Comparison of ENCODE assay signal across 28 mouse cellular contexts in genomic region chr11:3541932-3542331, GRCm38 (mm10). TPM values are rescaled to one million over a fixed set of nuclear protein-coding genes. Genes with fewer than 3 reads are reported as not detected.
DNase-seq lines count a peak whose midpoint lies in the region; ATAC-seq lines count a peak whose summit lies in the region.
"Had no signal": no experiment of that assay in that cellular context is flagged by ENCODE, and none has a peak within 500 bp of the region (broad histone marks: within the 10 kb centered on the region; RNA-seq: fewer than 3 reads in every experiment).

No protein-coding gene starts in this region.

- H3K4me1 ChIP-seq in kidney, embryonic 15.5 days, result peaks cover 40% of the 10 kb centered on the region
- peaks cover 30% of the 10 kb centered on the region for H3K4me1 ChIP-seq in embryonic facial prominence, embryonic 14.5 days (ENCODE audit: control insufficient read depth, insufficient read depth, low read length)
- peaks cover 9% of the 10 kb centered on the region for H3K4me1 ChIP-seq in liver, embryonic 11.5 days (replicated peaks; ENCODE audit: control insufficient read depth, insufficient read depth, low read length)

- ATAC-seq in kidney, embryonic 15.5 days (replicated peaks; ENCODE audit: low FRiP score), result no peak
- ATAC-seq in embryonic facial prominence, embryonic 14.5 days (ENCODE audit: low read depth), result no peak
- ATAC-seq in liver, embryonic 11.5 days (replicated peaks; ENCODE audit: low FRiP score), result no peak
- ATAC-seq: CD4-positive, CD25-positive, alpha-beta regulatory T cell, adult 4 months; forebrain, embryonic 14.5 days; hindbrain, postnatal 0 days; midbrain, embryonic 13.5 days had no signal

- H3K36me3 ChIP-seq in kidney, embryonic 15.5 days, result no peaks in the 10 kb centered on the region
- peaks cover 2% of the 10 kb centered on the region; the same call in 1 of the 2 replicates for H3K36me3 ChIP-seq in embryonic facial prominence, embryonic 14.5 days (ENCODE audit: control insufficient read depth, insufficient read depth, low read length)
- no peaks in the 10 kb centered on the region for H3K36me3 ChIP-seq in liver, embryonic 11.5 days (ENCODE audit: control insufficient read depth, insufficient read depth, low read length)
- H3K36me3 ChIP-seq: embryonic facial prominence, embryonic 12.5 days; liver, embryonic 13.5 days; midbrain, embryonic 13.5 days; stomach, embryonic 15.5 days had no signal

- peak; percentile 13 for DNase-seq in cerebellum, adult 9-10 months
- DNase-seq in cerebellum, postnatal 4 days (ENCODE audit: low spot score in 2 of 2), result no peak
- peak; percentile 24 for DNase-seq in kidney, adult 11 months
- DNase-seq in embryonic facial prominence, embryonic 14.5 days (ENCODE audit: low spot score), result no peak
- DNase-seq in left cerebral cortex, adult 8-10 months (ENCODE audit: low spot score in 2 of 2), result no peak
- no peak for DNase-seq in liver, embryonic 11.5 days (ENCODE audit: low spot score)
- DNase-seq: adrenal gland, postnatal 36 days; cerebellum, adult 11 months; cerebellum, postnatal 36 days; kidney, adult 18-20 months; liver, embryonic 13.5 days; lung, adult 2 months; lung, postnatal 36 days; thymus, adult 18-20 months; thymus, postnatal 4 days had no signal

- no peak overlapping the region for H3K4me3 ChIP-seq in kidney, embryonic 15.5 days (replicated peaks)
- no peak overlapping the region for H3K4me3 ChIP-seq in embryonic facial prominence, embryonic 14.5 days (ENCODE audit: low read depth, low read length)
- no peak overlapping the region for H3K4me3 ChIP-seq in liver, embryonic 11.5 days (ENCODE audit: low read depth, low read length)
- H3K4me3 ChIP-seq: embryonic facial prominence, embryonic 12.5 days; heart, embryonic 12.5 days; liver, embryonic 13.5 days; megakaryocyte, embryonic 14.5 days; midbrain, embryonic 13.5 days; stomach, embryonic 15.5 days had no signal

- no peak overlapping the region for H3K4me2 ChIP-seq in kidney, embryonic 15.5 days
- H3K4me2 ChIP-seq in embryonic facial prominence, embryonic 14.5 days (ENCODE audit: low read depth, low read length), result no peak overlapping the region
- H3K4me2 ChIP-seq in liver, embryonic 11.5 days, result no peak overlapping the region
- H3K4me2 ChIP-seq: embryonic facial prominence, embryonic 12.5 days; heart, embryonic 12.5 days; liver, embryonic 13.5 days; midbrain, embryonic 13.5 days; stomach, embryonic 15.5 days had no signal

- no peak overlapping the region for H3K27ac ChIP-seq in kidney, embryonic 15.5 days
- H3K27ac ChIP-seq in embryonic facial prominence, embryonic 14.5 days (replicated peaks; ENCODE audit: low read depth, low read length), result peak overlapping the region; percentile 82; the same call in 1 of the 2 replicates
- no peak overlapping the region for H3K27ac ChIP-seq in liver, embryonic 11.5 days (ENCODE audit: low read depth, low read length)
- H3K27ac ChIP-seq: embryonic facial prominence, embryonic 12.5 days; hindbrain, postnatal 0 days; kidney, postnatal 0 days; liver, embryonic 13.5 days; midbrain, embryonic 13.5 days had no signal

- peaks cover 6% of the 10 kb centered on the region; the same call in 1 of the 2 replicates for H3K9me3 ChIP-seq in kidney, embryonic 15.5 days (replicated peaks)
- H3K9me3 ChIP-seq in embryonic facial prominence, embryonic 14.5 days (ENCODE audit: control insufficient read depth, low read length), result peaks cover 7% of the 10 kb centered on the region; the same call in 1 of the 2 replicates
- no peaks in the 10 kb centered on the region for H3K9me3 ChIP-seq in liver, embryonic 11.5 days (ENCODE audit: control insufficient read depth, low read length)
- H3K9me3 ChIP-seq: midbrain, embryonic 13.5 days; stomach, embryonic 15.5 days had no signal

- no peak overlapping the region for H3K9ac ChIP-seq in kidney, embryonic 15.5 days
- no peak overlapping the region for H3K9ac ChIP-seq in embryonic facial prominence, embryonic 14.5 days (ENCODE audit: low read depth, low read length)
- no peak overlapping the region for H3K9ac ChIP-seq in liver, embryonic 11.5 days (ENCODE audit: low read depth, low read length)
- H3K9ac ChIP-seq: embryonic facial prominence, embryonic 12.5 days; heart, embryonic 12.5 days; liver, embryonic 13.5 days; midbrain, embryonic 13.5 days; stomach, embryonic 15.5 days had no signal

- WGBS in kidney, embryonic 15.5 days, result 57% methylated on average over 3 of the region's 3 CpGs
- 59% methylated on average over 3 of the region's 3 CpGs for WGBS in embryonic facial prominence, embryonic 14.5 days
- 66% methylated on average over 3 of the region's 3 CpGs for WGBS in liver, embryonic 11.5 days

- no peaks in the 10 kb centered on the region for H3K27me3 ChIP-seq in kidney, embryonic 15.5 days
- no peaks in the 10 kb centered on the region for H3K27me3 ChIP-seq in embryonic facial prominence, embryonic 14.5 days (replicated peaks; ENCODE audit: control insufficient read depth, insufficient read depth, low read length)
- H3K27me3 ChIP-seq in liver, embryonic 11.5 days (replicated peaks; ENCODE audit: control insufficient read depth, insufficient read depth, low read length), result no peaks in the 10 kb centered on the region
- H3K27me3 ChIP-seq: embryonic facial prominence, embryonic 12.5 days; heart, embryonic 12.5 days; liver, embryonic 13.5 days; megakaryocyte, embryonic 14.5 days; stomach, embryonic 15.5 days had no signal

RNA-seq across cellular contexts. Expression of gene Smtn, which starts 1.5 kb away (rescaled TPM):
- 89.1 and 110 TPM in 2 replicates for polyA plus RNA-seq in kidney, embryonic 15.5 days (2015; fragmentation: Nextera tagmentation; extraction: Ambion mirVana)
- polyA plus RNA-seq in embryonic facial prominence, embryonic 14.5 days (2014; fragmentation: Nextera tagmentation; extraction: Ambion mirVana), result 100 and 116 TPM in 2 replicates
- total RNA-seq in left cerebral cortex, adult 8-10 months (2022), result 10 to 100 TPM in 1 of 4 experiments, 1 to 10 TPM in 3; 5.2 to 11.0 (median 7.2) TPM
- 27.0 and 29.3 TPM in 2 replicates for polyA plus RNA-seq in liver, embryonic 11.5 days (2014; fragmentation: Nextera tagmentation; extraction: Ambion mirVana)

RNA-seq across cellular contexts. Expression of gene Selenom, which starts 27.4 kb away (rescaled TPM):
- 105 and 112 TPM in 2 replicates for polyA plus RNA-seq in kidney, embryonic 15.5 days (2015; fragmentation: Nextera tagmentation; extraction: Ambion mirVana)
- polyA plus RNA-seq in embryonic facial prominence, embryonic 14.5 days (2014; fragmentation: Nextera tagmentation; extraction: Ambion mirVana), result 204 and 215 TPM in 2 replicates
- 100 to 1,000 TPM; 149 to 172 (median 160) TPM for total RNA-seq in left cerebral cortex, adult 8-10 months (2022)
- 27.9 and 35.9 TPM in 2 replicates for polyA plus RNA-seq in liver, embryonic 11.5 days (2014; fragmentation: Nextera tagmentation; extraction: Ambion mirVana)

RNA-seq across cellular contexts. Expression of gene Inpp5j, which starts 37.3 kb away (rescaled TPM):
- 1.4 and 2.0 TPM in 2 replicates for polyA plus RNA-seq in kidney, embryonic 15.5 days (2015; fragmentation: Nextera tagmentation; extraction: Ambion mirVana)
- polyA plus RNA-seq in embryonic facial prominence, embryonic 14.5 days (2014; fragmentation: Nextera tagmentation; extraction: Ambion mirVana), result 0.81 and 1.0 TPM in 2 replicates
- 10 to 100 TPM; 49.4 to 55.6 (median 53.8) TPM for total RNA-seq in left cerebral cortex, adult 8-10 months (2022)
- 0.45 and 0.52 TPM in 2 replicates for polyA plus RNA-seq in liver, embryonic 11.5 days (2014; fragmentation: Nextera tagmentation; extraction: Ambion mirVana)

RNA-seq across cellular contexts. Expression of gene Pla2g3, which starts 53.8 kb away (rescaled TPM):
- 0.44 and 0.60 TPM in 2 replicates for polyA plus RNA-seq in kidney, embryonic 15.5 days (2015; fragmentation: Nextera tagmentation; extraction: Ambion mirVana)
- 0.36 and 0.41 TPM in 2 replicates for polyA plus RNA-seq in embryonic facial prominence, embryonic 14.5 days (2014; fragmentation: Nextera tagmentation; extraction: Ambion mirVana)
- total RNA-seq in left cerebral cortex, adult 8-10 months (2022), result 1 to 10 TPM; 2.3 to 3.5 (median 2.7) TPM
- 0.27 TPM in 2 replicates for polyA plus RNA-seq in liver, embryonic 11.5 days (2014; fragmentation: Nextera tagmentation; extraction: Ambion mirVana)
- total RNA-seq: ES-E14; gastrocnemius, adult 8-10 months; granulocyte monocyte progenitor cell, adult 5-6 weeks had no signal

Comparison
In these comparisons a context has a peak if more than half of its experiments do, and no peak if none do; other contexts are left out.
1. DNase-seq: peak in cerebellum, adult 9-10 months (single experiment) and kidney, adult 11 months (single experiment); none in cerebellum, postnatal 4 days (0 of 2), embryonic facial prominence, embryonic 14.5 days (single experiment), left cerebral cortex, adult 8-10 months (0 of 2) and liver, embryonic 11.5 days (single experiment).